Mouse (Mus musculus) megakaryocyte-erythroid progenitor cell, adult 5-6 weeks (primary cell): ENCODE measurements around the gene Scel. TPM values are rescaled to one million over a fixed set of nuclear protein-coding genes. Genes with fewer than 3 reads are reported as not detected.
A peak's percentile ranks its signal among the peaks of the same experiment; 100 is the strongest.
"Not testable (repeated sequence)": the region's sequence is repeated elsewhere in the genome, so short reads cannot be mapped to it uniquely, and the experiment has no call there.

Experiments used
- ATAC-seq: replicated peaks from 2 replicates; pipeline ENCODE4 v1.8.0; 2016; ENCODE audit warnings: mild to moderate bottlenecking, inconsistent platforms; ENCODE audit not compliant: severe bottlenecking, poor library complexity, low FRiP score, low TSS enrichment
- total RNA-seq, 2 experiments: library from RNA; stranded (forward) in 1 of 2; stranded (reverse) in 1 of 2; fragments of 200-1000, 215-1000 nt in 1 of 2; fragments of >200 nt in 1 of 2; fragmentation: Nextera tagmentation in 1 of 2; gene quantifications; 2 replicates each; pipeline ENCODE4 v1.2.3; 2014 to 2017

Scel gene
- total RNA-seq (2014; fragmentation: Nextera tagmentation) (not detected in 2 replicates), total RNA-seq (2017) (not detected in 2 replicates)

GRCm38 (mm10) chr14:103512802-103513472, at the start of gene Scel:
Gene Scel, plus strand, starts transcription at chr14:103513342.
- ATAC-seq, result no peak; the same call in 1 of the 2 replicates

- no peak for ATAC-seq
Measured at GRCm38 (mm10) chr14:103468691-103469463, 44.3 kb upstream of the Scel start.

GRCm38 (mm10) chr14:103469464-103470015, 43.6 kb upstream of the Scel start:
- ATAC-seq, result peak; percentile 98

- ATAC-seq, result no peak
Measured at GRCm38 (mm10) chr14:103471074-103471778, 41.9 kb upstream of the Scel start.

GRCm38 (mm10) chr14:103471806-103472553, 41.2 kb upstream of the Scel start:
- no peak for ATAC-seq

GRCm38 (mm10) chr14:103472554-103472905, 40.6 kb upstream of the Scel start:
- ATAC-seq, result no peak

GRCm38 (mm10) chr14:103475312-103475711, 37.8 kb upstream of the Scel start:
- ATAC-seq, result no peak

- not testable (repeated sequence) for ATAC-seq
Measured at GRCm38 (mm10) chr14:103476232-103476631, 36.9 kb upstream of the Scel start.

GRCm38 (mm10) chr14:103477281-103477680, 35.9 kb upstream of the Scel start:
- peak; percentile 81 for ATAC-seq

- no peak for ATAC-seq
Measured at GRCm38 (mm10) chr14:103477959-103478358, 35.2 kb upstream of the Scel start.

GRCm38 (mm10) chr14:103479446-103479845, 33.7 kb upstream of the Scel start:
- ATAC-seq, result 0 out of 2 replicates have a peak, but pooled peaks have one; percentile 46

GRCm38 (mm10) chr14:103481514-103481913, 31.6 kb upstream of the Scel start:
- ATAC-seq, result no peak

- ATAC-seq, result no peak
Measured at GRCm38 (mm10) chr14:103485671-103486070, 27.5 kb upstream of the Scel start.

- no peak for ATAC-seq
Measured at GRCm38 (mm10) chr14:103486974-103487373, 26.2 kb upstream of the Scel start.

- no peak for ATAC-seq
Measured at GRCm38 (mm10) chr14:103488659-103489058, 24.5 kb upstream of the Scel start.

- no peak for ATAC-seq
Measured at GRCm38 (mm10) chr14:103498199-103498598, 14.9 kb upstream of the Scel start.

- no peak for ATAC-seq
Measured at GRCm38 (mm10) chr14:103498613-103499012, 14.5 kb upstream of the Scel start.

GRCm38 (mm10) chr14:103499060-103499459, 14.1 kb upstream of the Scel start:
- ATAC-seq, result no peak

- no peak for ATAC-seq
Measured at GRCm38 (mm10) chr14:103500309-103500708, 12.8 kb upstream of the Scel start.
